Mouse (Mus musculus) inflammation-experienced regulatory T-cells, adult 6 months (primary cell): ENCODE results near the gene Mfap5. TPM values are rescaled to one million over a fixed set of nuclear protein-coding genes. Genes with fewer than 3 reads are reported as not detected.
"Not testable (repeated sequence)": the region's sequence is repeated elsewhere in the genome, so short reads cannot be mapped to it uniquely, and the experiment has no call there.

Experiments
- ATAC-seq: one replicate; pipeline ENCODE4 v1.8.0; 2017
- polyA plus RNA-seq, 3 experiments: library from polyadenylated mRNA; unstranded; fragments of 100-300 nt; shearing (Covaris generic); gene quantifications; one replicate each; pipeline ENCODE4 v1.2.1; 2017

Gene Mfap5
- polyA plus RNA-seq, 3 experiments from 2014 or later, result not detected

GRCm38 (mm10) chr6:122512914-122513878 lies 7.6 kb downstream of the Mfap5 start:
- ATAC-seq, result no peak

GRCm38 (mm10) chr6:122514312-122514711 lies 8.7 kb downstream of the Mfap5 start:
- no peak for ATAC-seq

- ATAC-seq, result not testable (repeated sequence)
Observed at GRCm38 (mm10) chr6:122515762-122516161, 10.1 kb downstream of the Mfap5 start.

GRCm38 (mm10) chr6:122517668-122518067 lies 12.0 kb downstream of the Mfap5 start:
- no peak for ATAC-seq

- ATAC-seq, result no peak
Observed at GRCm38 (mm10) chr6:122519384-122519783, 13.7 kb downstream of the Mfap5 start.

DNA sequence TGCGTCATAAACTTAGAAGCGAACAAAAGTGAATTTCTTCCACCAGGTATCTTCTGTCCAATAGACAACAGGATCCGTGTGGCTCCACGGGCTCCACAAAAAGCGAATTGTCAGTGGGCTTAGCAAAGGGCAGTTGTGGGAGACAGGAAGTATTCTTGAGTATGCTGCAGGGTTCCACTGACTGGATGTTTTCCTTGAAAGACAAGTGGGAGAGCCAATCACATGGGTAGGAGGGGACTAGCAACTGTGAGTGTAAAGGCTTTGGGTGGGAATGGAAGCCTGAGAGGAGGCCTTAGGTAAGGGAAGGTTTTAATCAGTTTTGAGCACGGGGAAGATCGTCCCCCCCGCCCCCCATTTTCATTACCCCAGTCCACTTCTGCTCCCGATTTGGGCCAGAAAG lies 16.9 kb downstream of the Mfap5 start:
- no peak for ATAC-seq

- no peak for ATAC-seq
Observed at GRCm38 (mm10) chr6:122523289-122523688, 17.6 kb downstream of the Mfap5 start.

- peak; percentile 94 for ATAC-seq
Observed at GRCm38 (mm10) chr6:122527596-122527995, 22.0 kb downstream of the Mfap5 start.

DNA sequence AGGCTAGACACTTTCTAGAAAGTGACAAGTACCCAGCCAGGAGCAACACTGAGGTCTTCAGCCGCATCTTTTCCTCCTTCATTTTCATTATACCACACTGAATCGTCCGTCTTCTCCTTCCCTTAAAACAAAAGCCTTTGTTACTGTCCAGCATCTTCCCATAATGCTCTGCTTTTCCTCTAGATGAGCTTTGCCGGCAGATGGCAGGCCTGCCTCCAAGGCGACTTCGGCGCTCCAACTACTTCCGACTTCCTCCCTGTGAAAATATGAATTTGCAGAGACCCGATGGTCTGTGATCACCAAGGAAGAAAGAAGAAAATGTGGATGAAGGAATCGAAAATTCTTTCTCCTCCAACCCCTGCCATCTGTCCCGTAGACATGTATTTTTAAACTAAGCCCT lies 22.5 kb downstream of the Mfap5 start:
- ATAC-seq, result no peak

- ATAC-seq, result no peak
Observed at GRCm38 (mm10) chr6:122531466-122532174, 26.0 kb downstream of the Mfap5 start.

GRCm38 (mm10) chr6:122532883-122533302 lies 27.2 kb downstream of the Mfap5 start:
- ATAC-seq, result peak; percentile 91

DNA sequence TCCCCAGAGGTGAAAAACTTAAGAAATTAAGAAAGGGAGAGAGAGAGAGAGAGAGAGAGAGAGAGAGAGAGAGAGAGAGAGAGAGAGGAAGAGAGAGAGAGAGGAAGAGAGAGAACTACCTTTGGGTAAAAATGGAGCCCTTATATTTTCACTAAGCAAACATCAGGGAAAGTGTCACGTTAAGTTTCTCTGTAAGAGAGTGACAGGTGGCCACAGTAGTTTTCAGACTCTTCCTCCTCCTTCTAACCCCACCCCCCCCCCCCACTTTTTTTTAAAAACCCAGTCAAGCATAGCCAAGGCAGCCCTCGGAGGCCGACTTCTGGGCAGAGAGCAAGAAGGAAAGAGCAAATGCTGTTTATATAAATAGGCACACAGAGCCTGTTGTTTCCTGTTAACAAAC lies 28.4 kb downstream of the Mfap5 start:
- no peak for ATAC-seq

- ATAC-seq, result no peak
Observed at GRCm38 (mm10) chr6:122539564-122539963, 33.9 kb downstream of the Mfap5 start.

- ATAC-seq, result not testable (repeated sequence)
Observed at GRCm38 (mm10) chr6:122542459-122542858, 36.8 kb downstream of the Mfap5 start.

DNA sequence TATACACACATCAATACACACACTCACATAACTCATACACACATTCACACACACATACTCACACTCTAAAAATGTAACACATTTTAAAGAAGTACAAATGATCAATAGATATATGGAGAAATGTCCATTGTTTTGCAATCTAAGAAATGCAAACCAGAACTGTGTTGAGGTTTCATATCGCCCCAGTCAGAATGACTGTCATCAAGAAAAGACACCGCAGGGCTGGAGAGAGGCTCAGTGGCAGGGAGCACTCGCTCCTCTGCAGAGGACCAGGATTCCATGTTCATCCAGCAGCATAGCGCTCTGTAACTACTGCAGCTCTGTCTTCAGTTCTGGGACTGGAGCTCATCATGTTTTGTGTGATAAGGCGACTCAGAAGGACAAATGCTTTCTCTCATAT lies 37.9 kb downstream of the Mfap5 start:
- no peak for ATAC-seq

DNA sequence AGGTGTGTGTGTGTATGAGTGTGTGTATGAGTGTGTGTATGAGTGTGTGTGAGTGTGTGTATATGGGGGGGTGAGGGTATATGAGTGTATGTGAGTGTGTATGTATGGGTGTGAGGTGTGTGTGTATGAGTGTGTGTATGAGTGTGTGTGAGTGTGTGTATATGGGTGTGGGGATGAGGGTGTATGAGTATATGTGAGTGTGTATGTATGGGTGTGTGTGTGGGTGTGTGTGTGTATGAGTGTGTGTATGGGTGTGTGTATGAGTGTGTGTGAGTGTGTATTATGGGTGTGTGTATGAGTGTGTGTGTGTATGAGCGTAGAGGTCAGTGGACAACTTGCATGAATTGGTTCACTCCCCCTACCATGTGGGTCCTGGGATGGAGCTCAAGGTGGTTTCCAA lies 39.0 kb downstream of the Mfap5 start:
- no peak for ATAC-seq

DNA sequence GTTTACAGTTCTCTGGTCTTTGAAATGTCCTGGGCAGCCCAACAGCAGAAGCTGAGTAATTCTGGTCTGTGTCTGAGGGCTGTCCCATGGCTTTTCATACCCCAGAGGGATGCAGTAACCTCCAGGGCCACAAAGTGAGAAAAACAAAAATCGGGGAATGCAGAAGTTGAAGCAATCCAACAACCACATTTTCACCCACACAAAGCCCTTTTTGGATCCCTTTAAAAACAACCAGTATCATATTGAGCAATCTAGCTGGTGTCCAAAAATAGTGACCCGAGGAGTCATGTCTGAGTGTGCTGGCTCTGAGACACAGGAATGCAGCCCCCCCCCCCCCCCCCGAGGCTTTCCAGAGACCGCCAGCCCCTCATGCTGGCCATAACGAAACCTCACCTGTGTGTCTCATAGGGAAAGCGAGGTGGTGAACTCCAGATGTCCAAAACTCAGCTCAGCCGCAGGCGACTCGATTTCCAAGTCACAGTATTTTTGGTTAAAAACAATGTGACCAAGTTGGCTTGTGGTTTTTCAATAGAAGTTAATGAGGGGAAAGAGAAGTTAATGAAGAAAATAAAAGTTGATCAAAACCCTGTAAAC lies 39.7 kb downstream of the Mfap5 start:
- no peak for ATAC-seq

DNA sequence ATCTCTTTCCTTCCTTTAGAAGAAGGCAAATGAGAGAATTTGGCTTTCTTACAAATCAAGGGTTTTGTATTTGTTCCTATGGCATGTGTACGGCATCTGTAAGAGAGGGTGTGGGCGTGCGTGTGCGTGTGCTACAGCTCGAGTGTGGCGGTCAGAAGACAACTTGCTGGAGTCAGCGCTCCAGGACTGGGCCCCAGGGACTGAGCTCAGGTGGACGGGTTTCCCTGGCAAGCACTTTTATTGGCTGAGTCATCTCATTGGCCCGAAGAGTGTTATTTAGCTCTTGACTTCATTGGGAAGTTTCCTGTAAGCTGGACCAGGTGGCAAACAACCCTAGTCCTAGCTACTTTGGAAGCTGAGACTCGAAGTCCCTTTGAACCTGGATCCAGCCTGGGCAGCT lies 40.3 kb downstream of the Mfap5 start:
- ATAC-seq, result no peak

DNA sequence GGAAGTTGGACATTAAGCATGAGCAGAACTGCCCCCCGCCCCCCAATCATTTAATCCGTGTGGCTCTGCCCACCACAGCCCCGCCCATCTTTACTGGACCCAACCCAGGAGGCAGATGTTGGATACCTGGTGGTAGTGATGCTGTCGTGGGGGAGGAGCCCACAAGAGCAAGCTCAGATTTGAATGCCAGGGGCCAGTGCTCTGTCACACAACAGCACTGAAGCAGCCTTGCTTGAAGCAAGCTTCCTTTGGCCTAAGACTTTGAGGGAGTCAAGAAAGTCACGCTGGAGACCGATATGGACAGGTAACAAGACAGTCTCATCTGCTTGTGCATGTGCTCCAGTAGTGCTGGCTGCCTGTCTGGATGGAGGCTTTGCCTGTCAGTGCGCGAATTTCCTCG lies 48.0 kb downstream of the Mfap5 start, which contains the start of gene Aicda:
Aicda (plus strand) TSS at position 196 of the 400 bp plus-strand sequence.
- ATAC-seq, result no peak

DNA sequence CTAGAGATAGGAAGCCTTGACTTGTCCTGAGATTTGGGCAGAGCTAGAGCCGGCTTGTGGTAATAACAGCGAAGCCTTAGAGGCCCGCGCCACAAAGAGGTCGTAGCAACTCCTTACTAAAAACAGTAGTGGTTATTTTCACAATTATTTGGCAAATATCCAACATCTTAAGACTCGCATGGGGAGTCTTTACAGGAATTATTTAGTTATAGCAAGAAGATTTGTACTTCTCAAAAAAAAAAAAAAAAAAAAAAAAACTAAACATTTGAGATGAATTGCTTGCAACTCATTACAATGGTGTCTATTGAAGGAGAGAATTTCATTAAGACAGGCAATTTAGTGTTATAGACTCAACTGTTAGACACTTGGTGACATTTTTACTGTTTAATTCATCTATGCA lies 48.5 kb downstream of the Mfap5 start:
- ATAC-seq, result no peak

- ATAC-seq, result no peak
Observed at GRCm38 (mm10) chr6:122555266-122555665, 49.6 kb downstream of the Mfap5 start.

DNA sequence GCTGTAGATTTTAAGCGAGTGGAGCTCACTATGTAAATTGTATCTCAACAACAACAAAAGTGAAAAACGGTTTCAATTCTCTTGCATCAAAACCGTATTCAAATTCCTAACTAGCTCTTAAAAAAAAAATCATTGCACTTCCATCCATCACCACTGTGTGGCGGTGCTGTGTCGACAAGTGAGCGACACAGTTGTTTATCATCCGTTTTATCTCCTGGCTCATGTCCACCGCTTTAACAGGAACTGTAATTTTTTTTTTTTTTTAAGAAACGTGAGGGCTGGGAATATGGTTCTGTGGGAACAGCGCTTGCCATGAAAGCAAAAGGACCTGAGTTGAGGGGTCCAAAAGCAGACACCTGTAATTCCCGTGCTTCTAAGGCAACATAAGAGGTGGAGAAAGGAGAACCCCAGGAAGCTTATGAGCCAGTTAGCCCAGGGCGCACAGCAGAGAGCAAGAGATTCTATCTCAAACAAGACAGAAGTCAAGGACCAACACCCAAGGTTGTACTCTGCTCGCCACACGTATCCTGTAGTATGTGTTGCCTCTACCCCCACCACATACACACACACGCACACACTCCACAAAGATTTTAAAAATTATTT lies 51.4 kb downstream of the Mfap5 start:
- peak; percentile 74 for ATAC-seq

GRCm38 (mm10) chr6:122560427-122560826 lies 54.8 kb downstream of the Mfap5 start:
- peak; percentile 73 for ATAC-seq
